Mouse (Mus musculus) brain, embryonic 18.5 days (tissue): ENCODE measurements around the gene Kcnn1.

Experiments used
- DNase-seq: peaks from one replicate; pipeline ENCODE4 v3.0.0-alpha.2; 2012; ENCODE audit warnings: low read depth, low spot score

Gene Kcnn1

DNA sequence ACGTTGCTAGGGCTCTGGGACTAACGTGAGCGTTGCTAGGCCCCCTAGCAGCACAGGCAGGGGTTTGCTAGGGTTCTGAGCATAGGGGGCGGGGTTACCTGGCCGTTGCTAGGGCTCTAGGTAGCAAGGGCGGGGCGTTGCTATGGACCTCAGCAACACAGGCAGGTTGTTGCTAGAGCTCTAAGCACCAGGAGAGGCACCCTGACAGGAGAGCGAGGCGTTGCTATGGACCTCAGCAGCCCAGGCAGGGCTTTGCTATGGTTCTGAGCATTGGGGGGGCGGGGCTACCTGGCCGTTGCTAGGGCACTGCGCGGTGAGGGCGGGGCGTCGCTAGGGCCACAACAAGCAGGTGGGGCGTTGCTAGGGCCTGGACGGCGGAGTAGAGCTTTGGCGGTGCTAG lies 70.4 kb downstream of the Kcnn1 start:
- no peak for DNase-seq
